ENCODE assay signal across 8 mouse cellular contexts in the genomic region with DNA sequence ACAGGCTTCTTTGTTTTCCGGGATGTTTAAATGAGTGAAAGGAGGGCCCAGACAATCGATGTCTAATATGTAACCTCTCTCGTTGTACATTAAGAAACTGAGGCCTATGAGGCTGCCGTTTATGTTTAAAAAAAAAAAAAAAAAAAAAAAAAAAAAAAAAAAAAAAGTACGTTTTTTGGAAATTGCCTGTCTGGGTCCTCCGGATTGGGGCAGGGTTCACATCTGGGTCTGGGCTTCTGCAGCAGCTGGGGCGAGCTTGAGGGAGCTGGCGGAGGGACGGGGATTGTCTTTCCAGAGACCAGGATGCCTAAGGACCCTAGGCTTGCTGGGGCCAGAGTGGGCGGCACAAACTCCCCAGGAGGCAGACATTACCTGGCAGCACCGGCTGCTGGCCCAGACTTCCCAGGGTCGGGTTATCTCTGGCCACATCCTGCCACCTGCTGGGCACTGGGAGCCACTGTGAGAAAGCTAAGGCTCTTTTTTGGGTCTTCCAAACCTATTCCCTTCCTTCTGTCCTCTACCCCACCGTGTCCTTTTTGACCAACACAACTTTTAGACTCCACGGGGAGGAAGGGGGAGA. TPM values are rescaled to one million over a fixed set of nuclear protein-coding genes. Genes with fewer than 3 reads are reported as not detected.
A peak's percentile ranks its signal among the peaks of the same experiment; 100 is the strongest.
DNase-seq lines count a peak whose midpoint lies in the region; ATAC-seq and TF ChIP-seq lines count a peak whose summit lies in the region.

No protein-coding gene starts in this region.

- H3K4me2 ChIP-seq in embryonic facial prominence, embryonic 13.5 days: peak overlapping the region; percentile 74

- H3K27ac ChIP-seq in embryonic facial prominence, embryonic 13.5 days: no peak overlapping the region; the same call in 1 of the 2 replicates
- H3K27ac ChIP-seq in layer of hippocampus, adult 2 months: no peak overlapping the region

- peaks cover 42% of the 10 kb centered on the region for H3K4me1 ChIP-seq in embryonic facial prominence, embryonic 13.5 days

- no peaks in the 10 kb centered on the region for H3K36me3 ChIP-seq in embryonic facial prominence, embryonic 13.5 days

- TF ChIP-seq CTCF in layer of hippocampus, adult 2 months (conservative IDR thresholded peaks at IDR 0.05): peak; percentile 84

- peaks cover 46% of the 10 kb centered on the region for H3K27me3 ChIP-seq in embryonic facial prominence, embryonic 13.5 days

- peak overlapping the region; percentile 49 for H3K4me3 ChIP-seq in embryonic facial prominence, embryonic 13.5 days
- peak overlapping the region; percentile 55 for H3K4me3 ChIP-seq in layer of hippocampus, adult 2 months

- H3K9ac ChIP-seq in embryonic facial prominence, embryonic 13.5 days: peak overlapping the region; percentile 65

- under 1% methylated on average over 14 of the region's 14 CpGs for WGBS in embryonic facial prominence, embryonic 13.5 days

- peak; percentile 49 for DNase-seq in layer of hippocampus, adult 11-12 months (ENCODE audit: low spot score)
- no peak for DNase-seq in layer of hippocampus, adult 9-10 months (ENCODE audit: low spot score)
- peak; percentile 42 to 57 for DNase-seq in heart, postnatal 14 days
- DNase-seq in layer of hippocampus, adult 2 months (ENCODE audit: low spot score in 2 of 2): peak; percentile 24 to 67
- peak; percentile 17 to 28 for DNase-seq in lung, adult 18-20 months
- peak; percentile 33 for DNase-seq in retina, postnatal 7 days (ENCODE audit: low read depth, low spot score)
- DNase-seq in c-Kit-positive CD71-positive TER-119-positive erythroid progenitor cells, embryonic 14.5 days (ENCODE audit: low spot score): no peak

- H3K9me3 ChIP-seq in embryonic facial prominence, embryonic 13.5 days: no peaks in the 10 kb centered on the region; the same call in 1 of the 2 replicates

- ATAC-seq in embryonic facial prominence, embryonic 13.5 days (ENCODE audit: insufficient number of reproducible peaks, insufficient read depth, low FRiP score, low TSS enrichment, low read depth): no peak

- intact Hi-C loops in heart, postnatal 14 days (cut with DNase I): loop anchor here (1.0 to 10.0 kb wide), 2 partner anchors 283 to 419 kb away; no protein-coding TSS in a partner anchor

RNA-seq across cellular contexts. Expression of gene Stk32b, which starts 0.5 kb away (rescaled TPM):
- polyA plus RNA-seq in embryonic facial prominence, embryonic 13.5 days (2015; fragmentation: Nextera tagmentation; extraction: Ambion mirVana): 5.5 and 10.9 TPM in 2 replicates
- under 1 TPM; 0.15 to 0.38 TPM for total RNA-seq in heart, postnatal 14 days (2021)
- total RNA-seq in layer of hippocampus, adult 2 months (2021): 1 to 10 TPM; 5.4 to 7.5 TPM

RNA-seq across cellular contexts. Expression of gene Cytl1, which starts 17.8 kb away (rescaled TPM):
- polyA plus RNA-seq in embryonic facial prominence, embryonic 13.5 days (2015; fragmentation: Nextera tagmentation; extraction: Ambion mirVana): 39.9 and 74.9 TPM in 2 replicates
- total RNA-seq in heart, postnatal 14 days (2021): 10 to 100 TPM; 14.4 to 20.2 TPM
- total RNA-seq in layer of hippocampus, adult 2 months (2021): 1 to 10 TPM; 1.0 to 1.2 TPM

Comparison
In these comparisons a context has a peak if more than half of its experiments do, and no peak if none do; other contexts are left out.
1. DNase-seq: peak in layer of hippocampus, adult 11-12 months (single experiment), heart, postnatal 14 days (2 of 2), layer of hippocampus, adult 2 months (2 of 2), lung, adult 18-20 months (2 of 2) and retina, postnatal 7 days (single experiment); none in layer of hippocampus, adult 9-10 months (single experiment) and c-Kit-positive CD71-positive TER-119-positive erythroid progenitor cells, embryonic 14.5 days (single experiment).
2. RNA of gene Stk32b, which starts 0.5 kb away (total RNA-seq): 5.4 to 7.5 TPM in layer of hippocampus, adult 2 months; 0.15 to 0.38 TPM in heart, postnatal 14 days; every median in the first group is over 4 times any median in the second.
3. RNA of gene Cytl1, which starts 17.8 kb away (total RNA-seq): 14.4 to 20.2 TPM in heart, postnatal 14 days; 1.0 to 1.2 TPM in layer of hippocampus, adult 2 months; every median in the first group is over 4 times any median in the second.